Mouse (Mus musculus) lung, postnatal 0 days (tissue): Measurements from ENCODE around the gene Olfr613.

Source experiments
- CTCF ChIP-seq: IDR thresholded peaks from 2 replicates; pipeline ENCODE4 v1.5.1; 2016; ENCODE audit warnings: antibody characterized with exemption, mild to moderate bottlenecking
- EP300 ChIP-seq: IDR thresholded peaks from 2 replicates; pipeline ENCODE4 v1.6.1; 2016; ENCODE audit warnings: antibody characterized with exemption, mild to moderate bottlenecking, control low read depth

- no peak for TF ChIP-seq CTCF
- TF ChIP-seq EP300 = no peak
Measured at GRCm38 (mm10) chr7:103555779-103556178, 7.9 kb downstream of the Olfr613 start, which contains the start of gene Olfr615.
